In the genomic region with DNA sequence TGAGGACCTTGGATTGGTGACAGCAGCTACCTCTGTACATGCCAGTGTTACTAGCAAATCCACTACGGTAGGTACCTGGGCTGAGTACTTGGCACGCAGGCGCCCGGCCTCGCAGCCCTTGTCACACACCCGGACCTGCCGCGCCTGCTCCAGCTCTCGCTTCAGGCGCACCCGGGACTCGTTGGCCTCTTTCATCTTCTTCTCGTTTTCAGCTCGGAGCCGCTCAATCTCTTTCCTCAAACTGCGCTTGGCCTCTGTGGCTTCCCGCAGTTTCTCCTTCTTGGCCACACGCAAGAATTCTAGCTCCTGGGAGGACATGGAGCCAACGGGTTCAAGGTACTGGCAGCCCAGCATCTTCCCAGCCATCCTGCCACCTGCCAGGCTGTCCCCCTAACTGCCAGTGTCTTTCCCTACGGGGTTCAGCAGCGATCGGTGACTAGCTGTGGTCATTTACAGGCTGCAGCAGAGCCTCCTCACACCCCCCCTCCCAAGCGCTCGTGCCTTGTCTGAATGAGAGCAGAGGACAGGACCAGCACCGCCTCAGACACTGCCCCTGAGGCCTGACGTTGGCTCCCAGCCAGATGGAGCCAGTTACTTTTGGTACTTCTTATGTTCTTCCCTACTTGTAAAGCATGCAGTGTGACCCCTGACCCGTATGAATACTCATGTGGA, we compare ENCODE assay signal across 18 mouse cellular contexts.
A peak's percentile ranks its signal among the peaks of the same experiment; 100 is the strongest.
DNase-seq lines count a peak whose midpoint lies in the region; ATAC-seq and TF ChIP-seq lines count a peak whose summit lies in the region.
"Had no signal": no experiment of that assay in that cellular context is flagged by ENCODE, and none has a peak within 500 bp of the region (broad histone marks: within the 10 kb centered on the region; RNA-seq: fewer than 3 reads in every experiment).

No protein-coding gene starts in this region.

- H3K4me1 ChIP-seq in heart, embryonic 13.5 days, result peaks cover 49% of the 10 kb centered on the region
- H3K4me1 ChIP-seq in midbrain, embryonic 10.5 days, result peaks cover 37% of the 10 kb centered on the region
- 0 out of 2 replicates have a peak, but pooled peaks cover 6% of the 10 kb centered on the region for H3K4me1 ChIP-seq in midbrain, embryonic 15.5 days
- H3K4me1 ChIP-seq in limb, embryonic 15.5 days, result peaks cover 54% of the 10 kb centered on the region
- peaks cover 27% of the 10 kb centered on the region for H3K4me1 ChIP-seq in lung, adult 2 months (ENCODE audit: control insufficient read depth, insufficient read depth, low read length)

- intact Hi-C loops in heart, postnatal 10 days (cut with DNase I), result no loop called here

- no peaks in the 10 kb centered on the region for H3K9me3 ChIP-seq in heart, embryonic 13.5 days
- H3K9me3 ChIP-seq in midbrain, embryonic 10.5 days (replicated peaks), result no peaks in the 10 kb centered on the region
- H3K9me3 ChIP-seq in midbrain, embryonic 15.5 days, result no peaks in the 10 kb centered on the region
- no peaks in the 10 kb centered on the region for H3K9me3 ChIP-seq in limb, embryonic 15.5 days
- H3K9me3 ChIP-seq: heart, embryonic 10.5 days; liver, embryonic 13.5 days; midbrain, embryonic 12.5 days had no signal

- peak; percentile 51 to 62 for DNase-seq in cerebellum, adult 18-20 months
- DNase-seq in heart, postnatal 10 days, result no peak
- no peak for DNase-seq in midbrain, embryonic 10.5 days (ENCODE audit: low spot score)
- DNase-seq in lung, adult 2 months, result no peak
- DNase-seq: gastrocnemius, postnatal 36 days; left cerebral cortex, postnatal 4 days; liver, embryonic 13.5 days; thymus, postnatal 25 days had no signal

- no peak overlapping the region for H3K4me2 ChIP-seq in heart, embryonic 13.5 days
- no peak overlapping the region for H3K4me2 ChIP-seq in midbrain, embryonic 15.5 days
- no peak overlapping the region for H3K4me2 ChIP-seq in limb, embryonic 15.5 days
- H3K4me2 ChIP-seq: liver, embryonic 13.5 days; midbrain, embryonic 12.5 days had no signal

- H3K27ac ChIP-seq in heart, embryonic 13.5 days (replicated peaks), result no peak overlapping the region
- H3K27ac ChIP-seq in midbrain, embryonic 10.5 days (replicated peaks), result 0 out of 2 replicates have a peak overlapping the region, but pooled peaks have one; percentile 6
- H3K27ac ChIP-seq in midbrain, embryonic 15.5 days, result no peak overlapping the region
- peak overlapping the region; percentile 22; the same call in 1 of the 2 replicates for H3K27ac ChIP-seq in limb, embryonic 15.5 days
- H3K27ac ChIP-seq: heart, embryonic 10.5 days; hindbrain, postnatal 0 days; liver, embryonic 13.5 days; macrophage; midbrain, embryonic 12.5 days had no signal

- H3K36me3 ChIP-seq in heart, embryonic 13.5 days, result peaks cover 72% of the 10 kb centered on the region
- peaks cover 72% of the 10 kb centered on the region for H3K36me3 ChIP-seq in midbrain, embryonic 10.5 days
- H3K36me3 ChIP-seq in midbrain, embryonic 15.5 days (replicated peaks), result peaks cover 23% of the 10 kb centered on the region
- peaks cover 67% of the 10 kb centered on the region for H3K36me3 ChIP-seq in limb, embryonic 15.5 days

- TF ChIP-seq CTCF in lung, adult 2 months (IDR thresholded peaks at IDR 0.05; ENCODE audit: insufficient read depth, low read length), result no peak

- WGBS in heart, embryonic 13.5 days, result 82% methylated on average over 27 of the region's 27 CpGs
- 93% methylated on average over 27 of the region's 27 CpGs for WGBS in midbrain, embryonic 10.5 days
- WGBS in midbrain, embryonic 15.5 days, result 88% methylated on average over 27 of the region's 27 CpGs
- 79% methylated on average over 27 of the region's 27 CpGs for WGBS in limb, embryonic 15.5 days
- 85% methylated on average over 27 of the region's 27 CpGs for WGBS in lung, adult 2 months

- ATAC-seq in cerebellum, adult (ENCODE audit: insufficient number of reproducible peaks, low FRiP score, low TSS enrichment), result no peak
- no peak for ATAC-seq in heart, embryonic 13.5 days (ENCODE audit: extremely low read depth, insufficient number of reproducible peaks, low FRiP score, low TSS enrichment)
- no peak for ATAC-seq in midbrain, embryonic 15.5 days (replicated peaks)
- ATAC-seq in limb, embryonic 15.5 days (ENCODE audit: insufficient number of reproducible peaks, low FRiP score, low TSS enrichment, low read depth), result no peak
- ATAC-seq: forebrain, embryonic 14.5 days; hindbrain, postnatal 0 days; intestine, postnatal 0 days had no signal

- no peak overlapping the region for H3K4me3 ChIP-seq in heart, embryonic 13.5 days
- no peak overlapping the region for H3K4me3 ChIP-seq in midbrain, embryonic 10.5 days
- no peak overlapping the region for H3K4me3 ChIP-seq in midbrain, embryonic 15.5 days
- no peak overlapping the region for H3K4me3 ChIP-seq in limb, embryonic 15.5 days
- H3K4me3 ChIP-seq in lung, adult 2 months (replicated peaks; ENCODE audit: extremely low read depth, low read depth, low read length), result no peak overlapping the region
- H3K4me3 ChIP-seq: heart, embryonic 10.5 days; liver, embryonic 13.5 days; midbrain, embryonic 12.5 days had no signal

- H3K9ac ChIP-seq in heart, embryonic 13.5 days, result peak overlapping the region; percentile 30; the same call in 1 of the 2 replicates
- H3K9ac ChIP-seq in midbrain, embryonic 15.5 days, result no peak overlapping the region
- no peak overlapping the region for H3K9ac ChIP-seq in limb, embryonic 15.5 days
- H3K9ac ChIP-seq: liver, embryonic 13.5 days; midbrain, embryonic 12.5 days had no signal

- H3K27me3 ChIP-seq in heart, embryonic 13.5 days (replicated peaks), result no peaks in the 10 kb centered on the region
- no peaks in the 10 kb centered on the region for H3K27me3 ChIP-seq in midbrain, embryonic 10.5 days (ENCODE audit: low read depth, poor library complexity, severe bottlenecking)
- H3K27me3 ChIP-seq in midbrain, embryonic 15.5 days (replicated peaks), result no peaks in the 10 kb centered on the region
- H3K27me3 ChIP-seq in limb, embryonic 15.5 days, result no peaks in the 10 kb centered on the region
- H3K27me3 ChIP-seq: liver, embryonic 13.5 days; midbrain, embryonic 12.5 days had no signal

- TF ChIP-seq POLR2A in lung, adult 2 months (IDR thresholded peaks at IDR 0.05; ENCODE audit: borderline replicate concordance, extremely low read depth, low read depth, low read length), result no peak

Comparison
In these comparisons a context has a peak if more than half of its experiments do, and no peak if none do; other contexts are left out.
1. H3K27ac ChIP-seq: peak in midbrain, embryonic 10.5 days (single experiment) and limb, embryonic 15.5 days (single experiment); none in heart, embryonic 13.5 days (single experiment) and midbrain, embryonic 15.5 days (single experiment).
2. DNase-seq: peak in cerebellum, adult 18-20 months (2 of 2); none in heart, postnatal 10 days (0 of 2), midbrain, embryonic 10.5 days (single experiment) and lung, adult 2 months (single experiment).